Mouse (Mus musculus) testis, adult 2 months (tissue): ENCODE data around the gene Slc4a4.

Source experiments
- CTCF ChIP-seq: fragments of 200-500 bp; IDR thresholded peaks from 2 replicates; pipeline ENCODE4 v1.5.1; 2012; ENCODE audit warnings: low read depth, mild to moderate bottlenecking, inconsistent platforms, low read length, moderate library complexity; ENCODE audit not compliant: control insufficient read depth, insufficient read depth, insufficient replicate concordance
- POLR2A ChIP-seq: fragments of 200-500 bp; IDR thresholded peaks from 2 replicates; pipeline ENCODE4 v1.6.1; 2012; ENCODE audit warnings: low read depth, mild to moderate bottlenecking, inconsistent platforms, low read length, moderate library complexity; ENCODE audit not compliant: control insufficient read depth

DNA sequence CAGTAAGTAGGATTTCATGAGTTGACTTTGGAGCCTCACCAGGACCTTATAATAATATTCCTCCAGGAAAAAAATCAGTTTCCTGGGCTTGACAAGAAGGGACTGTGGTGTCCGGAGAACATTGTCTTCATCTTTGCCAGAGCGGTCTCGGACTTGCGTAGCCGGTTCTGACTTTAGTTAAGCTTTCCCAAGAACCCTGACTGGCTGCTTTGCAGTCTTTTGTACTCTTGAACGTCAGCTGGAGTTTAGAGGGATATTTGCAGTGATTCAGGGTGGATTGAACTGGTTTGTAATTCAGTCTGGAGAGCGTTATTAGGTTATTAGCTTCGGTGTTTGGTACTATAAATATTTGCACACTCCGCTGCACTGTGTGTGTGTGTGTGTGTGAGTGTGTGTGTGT, 31.9 kb downstream of the Slc4a4 start:
- TF ChIP-seq CTCF = no peak
- no peak for TF ChIP-seq POLR2A
